Mouse (Mus musculus): ENCODE measurements around the gene Foxp1. TPM values are rescaled to one million over a fixed set of nuclear protein-coding genes. Genes with fewer than 3 reads are reported as not detected.

Gene Foxp1
- polyA plus RNA-seq, 1 experiment from 2014 or later, result 110 TPM

GRCm38 (mm10) chr6:98984626-98985025 is 537.9 kb downstream of the Foxp1 start:
- no peak overlapping the region for H3K27ac ChIP-seq (ENCODE audit: low read depth, low read length)
- no peak for ATAC-seq (replicated peaks; ENCODE audit: insufficient number of reproducible peaks, low FRiP score, low TSS enrichment)
- no peaks in the 10 kb centered on the region for H3K27me3 ChIP-seq (ENCODE audit: control insufficient read depth, insufficient read depth, low read length)
- H3K4me1 ChIP-seq (ENCODE audit: control insufficient read depth, insufficient read depth, low read length), result peaks cover 16% of the 10 kb centered on the region
- H3K36me3 ChIP-seq (ENCODE audit: control insufficient read depth, insufficient read depth, low read length), result no peaks in the 10 kb centered on the region
- no peak overlapping the region for H3K4me2 ChIP-seq
- H3K9me3 ChIP-seq (replicated peaks; ENCODE audit: control insufficient read depth, low read length), result no peaks in the 10 kb centered on the region
- H3K9ac ChIP-seq (ENCODE audit: low read depth, low read length), result no peak overlapping the region
- WGBS (ENCODE audit: insufficient replicate concordance), result 63% methylated on average over 6 of the region's 6 CpGs
- no peak overlapping the region for H3K4me3 ChIP-seq (ENCODE audit: low read depth, low read length)

GRCm38 (mm10) chr6:98984026-98984425 is 538.5 kb downstream of the Foxp1 start:
- Histone ChIP-seq H3K4me3 (ENCODE audit: low read depth, low read length) (no peak overlapping the region), H3K4me2 (no peak overlapping the region), H3K9me3 (replicated peaks; ENCODE audit: control insufficient read depth, low read length) (no peaks in the 10 kb centered on the region), H3K27ac (ENCODE audit: low read depth, low read length) (no peak overlapping the region), H3K27me3 (ENCODE audit: control insufficient read depth, insufficient read depth, low read length) (no peaks in the 10 kb centered on the region), H3K9ac (ENCODE audit: low read depth, low read length) (no peak overlapping the region), H3K36me3 (ENCODE audit: control insufficient read depth, insufficient read depth, low read length) (no peaks in the 10 kb centered on the region), H3K4me1 (ENCODE audit: control insufficient read depth, insufficient read depth, low read length) (peaks cover 16% of the 10 kb centered on the region)
- 78% methylated on average over 2 of the region's 2 CpGs for WGBS (ENCODE audit: insufficient replicate concordance)
- no peak for ATAC-seq (replicated peaks; ENCODE audit: insufficient number of reproducible peaks, low FRiP score, low TSS enrichment)

GRCm38 (mm10) chr6:98983311-98983838 is 539.1 kb downstream of the Foxp1 start:
- H3K36me3 ChIP-seq (ENCODE audit: control insufficient read depth, insufficient read depth, low read length), result no peaks in the 10 kb centered on the region
- H3K9ac ChIP-seq (ENCODE audit: low read depth, low read length), result no peak overlapping the region
- WGBS (ENCODE audit: insufficient replicate concordance), result 67% methylated on average over 3 of the region's 3 CpGs
- no peak overlapping the region for H3K4me2 ChIP-seq
- H3K4me3 ChIP-seq (ENCODE audit: low read depth, low read length), result no peak overlapping the region
- no peak for ATAC-seq (replicated peaks; ENCODE audit: insufficient number of reproducible peaks, low FRiP score, low TSS enrichment)
- no peaks in the 10 kb centered on the region for H3K9me3 ChIP-seq (replicated peaks; ENCODE audit: control insufficient read depth, low read length)
- no peaks in the 10 kb centered on the region for H3K27me3 ChIP-seq (ENCODE audit: control insufficient read depth, insufficient read depth, low read length)
- H3K4me1 ChIP-seq (ENCODE audit: control insufficient read depth, insufficient read depth, low read length), result peaks cover 12% of the 10 kb centered on the region
- H3K27ac ChIP-seq (ENCODE audit: low read depth, low read length), result no peak overlapping the region

GRCm38 (mm10) chr6:98981265-98981664 is 541.3 kb downstream of the Foxp1 start:
- ATAC-seq (replicated peaks; ENCODE audit: insufficient number of reproducible peaks, low FRiP score, low TSS enrichment), result no peak
- Histone ChIP-seq H3K4me2 (no peak overlapping the region), H3K4me3 (ENCODE audit: low read depth, low read length) (no peak overlapping the region), H3K9me3 (replicated peaks; ENCODE audit: control insufficient read depth, low read length) (no peaks in the 10 kb centered on the region), H3K4me1 (ENCODE audit: control insufficient read depth, insufficient read depth, low read length) (peaks cover 11% of the 10 kb centered on the region; the same call in 1 of the 2 replicates), H3K9ac (ENCODE audit: low read depth, low read length) (no peak overlapping the region), H3K27ac (ENCODE audit: low read depth, low read length) (no peak overlapping the region), H3K36me3 (ENCODE audit: control insufficient read depth, insufficient read depth, low read length) (peaks cover 17% of the 10 kb centered on the region), H3K27me3 (ENCODE audit: control insufficient read depth, insufficient read depth, low read length) (no peaks in the 10 kb centered on the region)
- whole genome bisulfite sequencing (ENCODE audit: insufficient replicate concordance), result 80% methylated on average over 6 of the region's 6 CpGs

- H3K27ac ChIP-seq (ENCODE audit: low read depth, low read length), result no peak overlapping the region
- no peaks in the 10 kb centered on the region for H3K9me3 ChIP-seq (replicated peaks; ENCODE audit: control insufficient read depth, low read length)
- 57% methylated on average over 7 of the region's 7 CpGs for WGBS (ENCODE audit: insufficient replicate concordance)
- H3K4me1 ChIP-seq (ENCODE audit: control insufficient read depth, insufficient read depth, low read length), result peaks cover 11% of the 10 kb centered on the region; the same call in 1 of the 2 replicates
- peaks cover 20% of the 10 kb centered on the region for H3K36me3 ChIP-seq (ENCODE audit: control insufficient read depth, insufficient read depth, low read length)
- H3K27me3 ChIP-seq (ENCODE audit: control insufficient read depth, insufficient read depth, low read length), result no peaks in the 10 kb centered on the region
- no peak overlapping the region for H3K9ac ChIP-seq (ENCODE audit: low read depth, low read length)
- no peak overlapping the region for H3K4me3 ChIP-seq (ENCODE audit: low read depth, low read length)
- H3K4me2 ChIP-seq, result no peak overlapping the region
- ATAC-seq (replicated peaks; ENCODE audit: insufficient number of reproducible peaks, low FRiP score, low TSS enrichment), result no peak
Observed at GRCm38 (mm10) chr6:98980432-98980831, 542.1 kb downstream of the Foxp1 start.

- H3K9ac ChIP-seq (ENCODE audit: low read depth, low read length), result no peak overlapping the region
- no peaks in the 10 kb centered on the region for H3K27me3 ChIP-seq (ENCODE audit: control insufficient read depth, insufficient read depth, low read length)
- H3K4me2 ChIP-seq, result no peak overlapping the region
- WGBS (ENCODE audit: insufficient replicate concordance), result 90% methylated on average over 7 of the region's 7 CpGs
- H3K27ac ChIP-seq (ENCODE audit: low read depth, low read length), result no peak overlapping the region
- peaks cover 20% of the 10 kb centered on the region for H3K36me3 ChIP-seq (ENCODE audit: control insufficient read depth, insufficient read depth, low read length)
- no peak overlapping the region for H3K4me3 ChIP-seq (ENCODE audit: low read depth, low read length)
- no peaks in the 10 kb centered on the region for H3K9me3 ChIP-seq (replicated peaks; ENCODE audit: control insufficient read depth, low read length)
- ATAC-seq (replicated peaks; ENCODE audit: insufficient number of reproducible peaks, low FRiP score, low TSS enrichment), result no peak
- H3K4me1 ChIP-seq (ENCODE audit: control insufficient read depth, insufficient read depth, low read length), result peaks cover 11% of the 10 kb centered on the region; the same call in 1 of the 2 replicates
Observed at GRCm38 (mm10) chr6:98980001-98980400, 542.5 kb downstream of the Foxp1 start.

- H3K4me3 ChIP-seq (ENCODE audit: low read depth, low read length), result no peak overlapping the region
- peaks cover 5% of the 10 kb centered on the region; the same call in 1 of the 2 replicates for H3K4me1 ChIP-seq (ENCODE audit: control insufficient read depth, insufficient read depth, low read length)
- no peaks in the 10 kb centered on the region for H3K9me3 ChIP-seq (replicated peaks; ENCODE audit: control insufficient read depth, low read length)
- no peak for ATAC-seq (replicated peaks; ENCODE audit: insufficient number of reproducible peaks, low FRiP score, low TSS enrichment)
- H3K27me3 ChIP-seq (ENCODE audit: control insufficient read depth, insufficient read depth, low read length), result no peaks in the 10 kb centered on the region
- H3K4me2 ChIP-seq, result no peak overlapping the region
- no peak overlapping the region for H3K9ac ChIP-seq (ENCODE audit: low read depth, low read length)
- 88% methylated on average over 4 of the region's 4 CpGs for WGBS (ENCODE audit: insufficient replicate concordance)
- peaks cover 24% of the 10 kb centered on the region for H3K36me3 ChIP-seq (ENCODE audit: control insufficient read depth, insufficient read depth, low read length)
- no peak overlapping the region for H3K27ac ChIP-seq (ENCODE audit: low read depth, low read length)
Observed at GRCm38 (mm10) chr6:98977806-98978205, 544.7 kb downstream of the Foxp1 start.

GRCm38 (mm10) chr6:98975918-98976317 is 546.6 kb downstream of the Foxp1 start:
- no peak overlapping the region for H3K9ac ChIP-seq (ENCODE audit: low read depth, low read length)
- H3K4me3 ChIP-seq (ENCODE audit: low read depth, low read length), result no peak overlapping the region
- no peak overlapping the region for H3K4me2 ChIP-seq
- H3K27ac ChIP-seq (ENCODE audit: low read depth, low read length), result no peak overlapping the region
- no peaks in the 10 kb centered on the region for H3K27me3 ChIP-seq (ENCODE audit: control insufficient read depth, insufficient read depth, low read length)
- no peaks in the 10 kb centered on the region for H3K9me3 ChIP-seq (replicated peaks; ENCODE audit: control insufficient read depth, low read length)
- 88% methylated on average over 6 of the region's 6 CpGs for WGBS (ENCODE audit: insufficient replicate concordance)
- H3K4me1 ChIP-seq (ENCODE audit: control insufficient read depth, insufficient read depth, low read length), result peaks cover 1% of the 10 kb centered on the region
- peaks cover 24% of the 10 kb centered on the region for H3K36me3 ChIP-seq (ENCODE audit: control insufficient read depth, insufficient read depth, low read length)
- ATAC-seq (replicated peaks; ENCODE audit: insufficient number of reproducible peaks, low FRiP score, low TSS enrichment), result no peak

- H3K4me1 ChIP-seq (ENCODE audit: control insufficient read depth, insufficient read depth, low read length), result peaks cover 4% of the 10 kb centered on the region
- no peaks in the 10 kb centered on the region for H3K9me3 ChIP-seq (replicated peaks; ENCODE audit: control insufficient read depth, low read length)
- no peak overlapping the region for H3K27ac ChIP-seq (ENCODE audit: low read depth, low read length)
- H3K4me3 ChIP-seq (ENCODE audit: low read depth, low read length), result no peak overlapping the region
- H3K36me3 ChIP-seq (ENCODE audit: control insufficient read depth, insufficient read depth, low read length), result peaks cover 24% of the 10 kb centered on the region
- 85% methylated on average over 5 of the region's 5 CpGs for WGBS (ENCODE audit: insufficient replicate concordance)
- no peak overlapping the region for H3K4me2 ChIP-seq
- H3K9ac ChIP-seq (ENCODE audit: low read depth, low read length), result no peak overlapping the region
- H3K27me3 ChIP-seq (ENCODE audit: control insufficient read depth, insufficient read depth, low read length), result no peaks in the 10 kb centered on the region
- ATAC-seq (replicated peaks; ENCODE audit: insufficient number of reproducible peaks, low FRiP score, low TSS enrichment), result no peak
Observed at GRCm38 (mm10) chr6:98973433-98973832, 549.1 kb downstream of the Foxp1 start.
